Mouse (Mus musculus) embryonic fibroblast, embryonic 13.5 days (primary cell): Measurements from ENCODE around the gene Ptov1.

Experiments
- CTCF ChIP-seq: IDR thresholded peaks from 2 replicates; pipeline ENCODE4 v1.5.1; 2011; ENCODE audit warnings: mild to moderate bottlenecking, control low read depth, low read length, moderate library complexity, borderline replicate concordance; ENCODE audit not compliant: insufficient read depth
- POLR2A ChIP-seq: IDR thresholded peaks from 2 replicates; pipeline ENCODE4 v1.6.1; 2011; ENCODE audit warnings: low read depth, mild to moderate bottlenecking, control low read depth, low read length, moderate library complexity

DNA sequence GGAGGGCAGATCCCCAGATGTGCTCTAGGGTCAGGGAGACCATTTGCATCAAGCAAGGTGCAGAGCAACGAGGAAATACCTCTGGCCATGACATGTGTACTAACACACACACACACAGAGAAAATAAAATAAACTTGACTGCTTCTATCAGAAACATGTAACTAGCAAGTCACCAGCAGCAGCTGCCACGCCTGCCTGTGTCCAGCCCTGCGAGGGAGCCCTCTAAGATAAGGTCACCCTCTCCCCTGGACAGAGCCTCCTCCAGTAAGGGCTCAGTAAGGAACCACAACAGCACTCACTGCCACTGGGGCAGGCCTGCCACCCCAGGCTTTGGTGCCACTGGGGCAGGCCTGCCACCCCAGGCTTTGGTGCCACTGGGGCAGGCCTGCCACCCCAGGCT, 48.6 kb upstream of the Ptov1 start:
- TF ChIP-seq CTCF (no peak), POLR2A (no peak)
